Mouse (Mus musculus) c-Kit-negative CD71-positive TER-119-positive erythroid progenitor cells, embryonic 14.5 days (primary cell): Measurements from ENCODE around the gene Tbcd.
A peak's percentile ranks its signal among the peaks of the same experiment; 100 is the strongest.

Experiments used
- DNase-seq: peaks from one replicate; pipeline ENCODE4 v3.0.0-alpha.2; 2013; ENCODE audit warnings: low read depth, low spot score

Gene Tbcd

DNA sequence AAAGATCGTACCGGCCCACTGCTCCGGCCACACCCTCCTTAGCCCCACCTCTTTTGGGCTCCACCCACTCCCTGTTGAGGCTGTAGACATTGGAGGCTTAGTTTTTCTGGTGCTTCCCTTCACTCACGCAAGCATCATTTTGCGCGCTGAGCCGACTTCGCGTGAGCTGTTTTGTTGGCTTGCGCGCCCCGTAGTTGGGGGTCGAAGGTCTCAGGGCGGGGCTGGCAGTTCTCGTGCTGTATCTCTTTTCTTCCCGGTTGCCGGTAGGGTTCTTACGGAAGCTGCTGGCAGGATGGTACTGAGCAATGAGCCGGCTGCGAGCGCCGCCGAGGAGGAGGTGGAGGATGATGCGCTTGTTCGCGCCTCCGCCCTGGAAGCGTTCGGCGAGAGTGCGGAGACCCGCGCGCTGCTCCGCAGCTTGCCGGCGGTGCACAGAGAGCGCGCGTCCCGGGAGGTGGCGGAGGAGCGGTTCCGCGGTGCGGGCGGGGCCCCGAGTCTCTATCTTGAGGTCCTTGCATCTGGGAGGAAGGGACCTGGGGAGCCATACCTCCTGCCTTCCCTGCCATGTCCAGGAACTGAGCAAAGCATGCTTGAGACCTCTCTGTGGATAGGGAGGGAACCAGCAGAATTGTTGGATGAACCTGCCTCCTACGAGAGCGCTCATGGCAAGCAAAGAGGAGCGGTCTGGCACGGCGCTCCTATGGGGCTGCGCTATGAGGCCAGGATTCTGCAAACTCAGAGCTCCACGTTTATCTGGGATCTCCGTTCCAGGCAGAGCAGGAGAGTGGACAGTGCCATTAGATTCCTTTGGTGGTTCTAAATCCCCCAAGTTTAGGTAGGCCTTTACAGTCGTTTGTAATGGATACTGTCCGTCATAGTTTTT is at the start of gene Tbcd:
Tbcd (plus strand) TSS at position 197 of the 883 bp plus-strand sequence.
- peak; percentile 84 for DNase-seq

DNA sequence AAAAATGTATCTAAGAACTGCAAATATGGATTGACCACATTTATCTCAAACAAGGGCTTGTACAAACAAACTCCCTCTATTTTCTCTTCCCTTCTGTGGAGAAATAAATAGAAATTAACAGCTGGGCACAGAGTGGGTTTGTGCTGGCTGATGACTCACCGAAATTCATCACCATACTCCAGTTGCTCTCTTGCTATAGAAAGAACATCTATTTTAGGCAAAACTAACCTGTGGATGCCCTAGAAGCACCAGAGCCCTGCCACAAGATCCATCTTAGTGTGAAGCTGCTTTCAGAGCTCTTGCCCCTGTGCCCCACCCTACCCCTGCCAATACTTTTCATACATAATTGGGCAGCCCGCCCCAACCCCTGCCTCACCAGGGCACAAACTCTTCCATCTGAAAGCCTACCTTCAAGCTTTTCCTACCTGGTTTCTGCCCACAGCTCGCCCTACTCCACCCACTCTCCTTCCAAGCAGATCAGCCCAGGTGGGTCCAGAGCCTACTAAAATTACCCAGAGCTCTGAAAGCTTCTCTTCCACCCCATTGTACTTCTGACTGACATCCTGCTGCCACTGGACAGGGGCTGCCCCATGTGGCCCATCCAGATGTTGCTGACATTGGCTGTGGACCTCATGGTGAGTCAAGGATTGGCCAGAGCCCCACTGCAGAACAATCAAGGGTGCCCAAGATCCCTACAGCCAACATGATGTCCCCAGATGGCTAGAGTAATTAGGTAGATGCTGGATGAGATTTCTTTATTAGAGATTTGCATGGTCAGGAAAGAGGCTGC is 44.2 kb upstream of the Tbcd start:
- no peak for DNase-seq

DNA sequence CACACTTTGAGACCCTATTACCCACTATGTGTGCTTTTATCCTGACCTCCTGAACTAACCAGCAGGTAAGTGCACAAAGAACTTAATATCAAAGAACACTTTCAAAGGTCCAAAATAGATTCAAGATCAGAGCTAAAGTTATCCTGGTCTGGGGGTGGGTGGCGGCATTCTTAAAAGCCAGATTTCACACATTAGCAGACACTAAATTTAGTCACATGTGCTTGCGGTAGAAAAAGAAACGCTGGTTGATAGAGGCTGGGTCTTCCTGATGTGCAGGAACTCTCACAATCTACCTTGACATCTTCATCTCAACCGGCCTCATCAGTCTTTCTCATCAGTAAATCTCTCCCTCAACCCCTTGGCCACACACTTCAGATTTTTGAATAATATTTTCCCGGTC is 37.0 kb upstream of the Tbcd start:
- DNase-seq: no peak

DNA sequence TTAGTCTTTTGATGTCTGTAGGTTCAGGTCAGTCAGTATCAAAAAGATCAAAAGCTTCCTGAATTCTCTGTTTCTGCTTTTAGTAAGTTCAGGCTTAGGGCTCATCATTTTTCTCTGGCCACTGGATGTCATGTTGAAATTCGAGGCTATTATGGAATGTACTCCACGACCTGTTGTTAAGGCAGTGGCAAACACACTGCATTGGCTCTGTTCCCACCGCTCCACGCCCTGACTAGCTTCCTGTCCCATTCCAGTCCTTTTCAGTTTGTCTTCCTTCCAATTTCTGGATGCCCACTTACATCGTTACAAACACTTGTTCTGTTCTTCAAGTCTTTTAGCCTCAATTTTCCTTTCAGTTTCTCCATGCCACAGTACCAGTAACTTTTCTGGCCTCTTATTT is 36.4 kb upstream of the Tbcd start:
- DNase-seq: no peak

DNA sequence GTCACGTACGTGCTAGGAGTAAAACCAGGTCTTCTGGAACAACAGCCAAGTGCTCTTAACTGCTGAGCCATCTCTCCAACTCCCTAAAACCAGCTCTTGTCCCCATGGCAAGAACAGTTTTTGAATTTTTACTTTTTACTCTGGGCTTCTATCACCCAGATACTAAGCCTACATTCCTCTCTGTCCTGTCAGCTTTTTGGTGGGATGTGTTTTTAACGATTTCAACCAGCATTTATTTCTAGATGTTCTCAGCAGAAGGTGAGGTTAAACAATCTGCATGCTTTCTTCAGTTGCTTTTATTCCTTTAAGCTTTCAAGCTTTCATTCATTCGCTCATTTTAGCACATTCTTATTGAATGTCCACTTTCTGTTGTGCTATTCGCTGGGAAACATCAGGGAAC is 33.8 kb upstream of the Tbcd start:
- DNase-seq: no peak

DNA sequence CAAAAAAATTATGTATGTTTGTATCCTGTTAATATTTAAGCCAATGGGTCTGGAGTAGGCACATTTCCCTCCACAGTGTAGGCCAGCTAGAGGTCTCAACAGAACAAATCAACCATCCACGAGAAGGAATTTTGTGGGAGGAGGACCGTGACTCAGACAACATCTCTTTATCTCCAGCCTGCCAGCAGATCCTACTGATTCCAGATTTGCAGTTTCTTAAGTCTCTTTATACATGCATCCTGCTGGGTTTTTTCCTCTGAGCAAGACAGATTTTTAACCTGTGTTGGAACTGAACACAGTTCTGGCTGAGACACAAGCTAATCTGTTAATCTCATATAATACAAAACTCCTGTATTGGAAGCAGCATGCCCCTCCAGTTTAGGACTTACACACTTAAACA is 32.8 kb upstream of the Tbcd start:
- DNase-seq: no peak

DNA sequence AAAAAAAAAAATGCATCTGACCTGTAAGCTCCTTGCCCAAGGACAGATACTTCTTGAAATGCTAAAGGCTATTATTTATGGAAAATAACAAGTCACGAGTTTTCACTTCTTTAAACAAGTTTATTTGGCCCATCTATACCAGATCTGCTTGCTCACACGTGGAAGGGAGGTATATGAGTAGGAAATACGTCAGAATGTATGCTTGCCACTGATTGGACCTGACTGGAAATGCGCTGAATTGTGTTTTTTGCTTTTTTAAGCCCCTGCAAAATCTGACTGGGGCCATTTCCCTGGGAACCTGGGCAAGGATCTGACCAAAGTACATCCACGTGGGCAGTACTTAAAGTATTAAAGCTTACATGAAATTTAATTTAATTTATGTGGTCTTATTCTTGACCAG is 31.4 kb upstream of the Tbcd start:
- no peak for DNase-seq

DNA sequence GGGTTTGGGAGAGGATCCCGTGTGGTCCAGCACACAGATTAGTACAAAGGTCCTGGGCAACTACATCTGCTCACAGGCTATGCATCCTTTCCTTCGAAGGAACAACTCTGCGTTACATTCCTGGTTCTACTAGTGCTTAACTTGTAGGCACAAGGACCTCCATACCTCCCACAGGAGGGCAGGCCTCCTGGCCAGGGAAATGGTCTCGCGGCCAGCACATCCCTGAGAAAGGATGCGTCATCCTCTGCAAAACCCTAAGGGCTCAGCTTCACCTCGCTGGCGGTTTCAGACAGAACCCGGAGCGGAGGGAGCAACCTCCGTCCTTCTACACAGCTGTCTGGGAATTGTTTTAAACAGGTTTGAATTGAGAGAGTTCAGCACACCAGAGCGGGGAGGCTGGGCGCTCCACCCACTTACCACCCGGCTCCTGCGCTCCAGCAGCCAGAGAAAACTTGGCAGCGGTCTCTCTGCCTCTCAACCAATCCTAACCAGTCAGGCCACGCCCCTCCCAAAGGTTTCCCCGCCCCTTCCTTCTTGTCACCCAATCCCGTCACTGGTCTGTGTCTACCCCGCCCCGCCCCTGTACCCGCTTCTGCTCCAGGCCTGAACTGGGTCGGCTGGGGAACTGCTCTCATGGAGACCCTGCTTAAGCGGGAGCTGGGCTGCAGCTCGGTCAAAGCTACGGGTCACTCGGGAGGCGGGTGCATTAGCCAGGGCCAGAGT is 30.8 kb upstream of the Tbcd start, which contains the start of gene Fn3krp:
Fn3krp (plus strand) TSS at position 572 of the 723 bp plus-strand sequence.
- DNase-seq: peak; percentile 99

DNA sequence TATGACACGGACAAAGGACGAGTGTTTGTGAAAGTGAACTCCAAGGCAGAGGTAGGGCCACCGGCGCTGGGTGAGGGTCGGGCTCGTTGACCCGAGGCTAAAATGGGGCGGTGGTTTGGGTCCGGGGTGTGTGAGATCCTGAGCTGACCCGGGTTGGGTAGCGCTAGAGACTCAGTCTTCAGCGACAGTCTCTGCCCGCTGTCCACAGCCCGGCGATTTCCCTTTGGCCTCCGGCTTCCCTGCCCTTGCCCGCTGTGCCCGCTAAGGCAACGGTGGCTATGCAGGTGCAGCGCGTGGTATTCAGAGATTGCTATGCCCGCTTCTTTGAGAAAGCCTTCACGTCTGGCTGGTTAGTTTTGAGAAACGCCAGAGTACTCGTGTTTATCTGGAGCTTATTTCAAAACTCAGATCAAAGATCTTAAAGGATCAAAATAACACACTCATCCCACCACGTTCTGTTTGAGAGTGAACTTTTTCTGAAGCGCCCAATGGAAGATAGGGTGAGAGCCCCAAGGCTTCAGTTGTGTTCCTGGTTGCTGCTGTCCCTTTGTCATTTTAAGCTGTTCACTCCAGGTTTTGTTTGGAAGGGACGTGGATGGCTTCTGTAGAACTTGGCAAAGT is 30.1 kb upstream of the Tbcd start:
- DNase-seq: no peak

DNA sequence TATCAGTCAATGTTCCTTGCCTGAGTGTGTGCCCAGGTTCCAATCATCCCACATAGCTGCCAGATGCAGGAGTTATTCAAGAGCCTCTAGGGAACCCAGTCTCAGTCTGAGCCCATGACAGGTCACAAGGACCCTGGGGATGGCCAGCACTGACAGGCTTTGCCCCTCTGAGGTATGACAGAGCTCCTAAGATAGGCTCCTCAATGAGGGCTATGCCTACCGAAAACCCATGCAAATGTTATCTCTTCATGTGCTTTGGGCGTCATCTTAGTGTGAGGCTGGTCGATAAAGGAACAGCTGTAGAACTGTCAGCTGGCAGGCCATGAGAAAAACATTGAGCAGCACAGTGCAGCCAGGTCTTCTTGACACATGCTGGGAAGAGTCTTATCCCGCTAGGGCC is 18.4 kb upstream of the Tbcd start:
- DNase-seq: peak; percentile 79

DNA sequence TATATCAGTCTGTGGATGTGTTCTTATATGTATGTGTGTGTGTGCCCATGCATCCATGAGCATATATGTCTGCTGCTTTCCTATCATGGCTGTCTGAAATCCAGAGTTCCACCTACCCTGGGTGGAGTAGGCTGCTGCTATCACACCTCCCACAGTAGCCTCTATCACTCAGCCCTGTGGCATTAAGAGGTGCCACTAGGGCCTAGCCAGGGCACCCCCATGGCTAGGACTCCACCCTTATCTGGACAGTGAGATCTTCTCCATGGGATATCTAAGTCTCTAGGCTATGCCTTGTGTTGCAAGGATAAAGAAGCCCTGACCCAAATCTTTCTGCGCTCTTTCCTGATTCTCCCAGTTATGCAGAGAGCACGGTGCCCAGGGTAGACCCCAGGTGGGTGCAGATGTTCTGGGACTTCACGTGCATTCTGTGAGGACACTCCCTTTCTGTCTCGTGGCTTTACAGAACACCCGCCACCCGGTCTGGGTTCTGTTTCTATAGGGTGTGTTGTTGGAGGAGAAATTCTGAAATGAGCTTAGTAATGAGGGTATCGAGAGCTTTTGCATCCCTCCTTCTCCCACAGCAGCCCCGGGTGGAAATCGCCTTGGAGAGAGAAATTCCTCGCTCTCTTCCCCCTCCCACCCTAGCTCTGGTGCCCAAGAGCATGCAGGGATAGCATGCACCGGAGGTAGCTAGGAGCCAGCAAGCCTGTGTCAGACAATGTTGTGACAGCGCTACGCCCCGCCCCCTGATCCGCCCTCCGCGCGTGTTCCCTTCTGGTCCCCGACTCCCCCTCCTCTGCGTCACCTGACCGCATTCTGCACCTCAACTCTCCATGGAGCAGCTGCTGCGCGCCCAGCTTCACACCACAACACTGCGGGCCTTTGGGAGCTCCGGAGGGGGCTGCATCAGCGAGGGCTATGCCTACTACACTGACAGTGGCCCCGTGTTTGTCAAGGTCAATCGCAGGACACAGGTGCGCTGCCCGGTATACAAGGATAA is 17.3 kb upstream of the Tbcd start, which contains the start of gene Fn3k:
Fn3k (plus strand) TSS at position 758 of the 1,000 bp plus-strand sequence.
- peak; percentile 75 for DNase-seq

DNA sequence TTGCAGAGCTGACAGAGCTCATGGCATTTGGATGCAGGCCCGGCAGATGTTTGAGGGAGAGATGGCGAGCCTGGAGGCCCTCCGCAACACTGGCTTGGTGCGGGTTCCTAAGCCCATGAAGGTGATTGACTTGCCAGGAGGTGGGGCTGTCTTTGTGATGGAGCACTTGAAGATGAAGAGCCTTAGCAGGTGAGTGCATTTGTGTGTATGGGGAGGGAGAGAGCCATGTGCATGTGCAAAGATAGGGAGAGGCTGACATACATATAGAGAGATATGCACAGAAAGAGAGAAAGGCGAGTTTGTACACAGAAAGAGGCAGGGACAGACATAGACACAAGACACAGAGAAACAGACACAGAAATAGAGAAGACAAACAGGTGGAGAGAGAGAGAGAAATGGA is 14.5 kb upstream of the Tbcd start:
- DNase-seq: no peak

DNA sequence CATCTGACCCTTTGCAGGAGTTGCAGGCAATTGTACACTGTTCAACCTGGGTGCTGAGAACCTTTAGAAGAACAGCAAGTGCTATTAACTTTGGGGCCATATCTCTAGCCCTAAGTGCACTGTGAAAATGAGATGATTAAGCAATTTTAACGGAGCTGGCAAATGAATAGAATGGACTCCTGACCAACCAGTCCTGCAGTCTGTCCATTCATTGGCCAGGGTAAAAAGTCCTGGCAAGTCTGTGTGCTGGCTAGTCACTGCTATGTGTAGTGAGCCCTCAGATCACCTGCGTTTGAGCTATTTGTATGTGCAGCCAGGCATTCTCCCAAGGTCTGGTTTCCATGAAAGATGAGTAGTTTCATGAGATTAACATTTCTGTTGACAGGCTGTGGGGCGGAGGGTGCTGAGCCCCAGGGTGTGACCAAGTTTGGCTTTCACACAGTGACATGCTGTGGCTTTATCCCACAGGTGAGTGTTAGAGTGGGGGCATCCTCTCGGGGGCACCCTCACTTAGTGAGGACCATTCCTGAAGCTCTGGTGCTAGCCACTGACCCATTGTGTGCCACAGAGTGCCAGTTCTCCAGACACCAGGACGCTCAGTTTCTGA is 12.0 kb upstream of the Tbcd start:
- no peak for DNase-seq

DNA sequence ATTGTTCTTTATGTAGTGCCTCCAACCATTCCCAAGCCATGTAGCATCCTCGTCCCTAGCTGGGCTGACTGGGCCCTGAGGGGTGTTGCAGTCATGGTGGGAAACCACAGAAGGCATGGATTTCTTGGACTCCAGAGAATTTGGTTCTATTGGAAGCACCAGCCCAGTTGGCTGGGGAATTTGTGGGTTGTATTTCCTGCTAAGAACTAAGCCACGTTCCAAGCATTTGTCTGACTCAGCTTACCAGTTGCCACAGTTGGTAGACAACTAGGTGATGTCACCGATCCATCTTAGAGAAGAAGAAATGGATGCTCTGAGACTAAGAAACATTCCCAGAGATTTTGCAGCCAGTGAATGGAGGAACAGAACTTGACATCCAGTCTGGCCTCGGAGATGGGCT is 10.1 kb upstream of the Tbcd start:
- no peak for DNase-seq

DNA sequence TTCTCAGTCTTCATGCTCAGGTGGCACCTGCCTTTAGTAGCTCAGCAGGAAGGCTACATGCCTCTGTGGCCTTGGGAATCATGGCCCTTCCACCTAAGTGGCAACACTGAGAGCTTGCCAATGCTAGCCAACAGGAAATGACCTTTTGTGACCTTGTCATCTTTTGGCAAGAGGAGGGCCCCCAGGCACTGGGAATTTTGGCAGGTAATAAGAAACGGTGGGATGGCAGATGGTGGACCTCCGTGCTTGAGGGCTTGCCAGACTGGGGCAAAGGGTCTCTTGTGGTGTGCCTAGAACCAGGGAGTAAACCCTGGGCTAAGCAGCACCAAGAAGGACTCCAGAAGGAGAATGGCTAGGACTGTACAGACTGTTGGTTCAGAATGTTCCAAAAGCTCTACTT is 9.7 kb upstream of the Tbcd start:
- DNase-seq: no peak

DNA sequence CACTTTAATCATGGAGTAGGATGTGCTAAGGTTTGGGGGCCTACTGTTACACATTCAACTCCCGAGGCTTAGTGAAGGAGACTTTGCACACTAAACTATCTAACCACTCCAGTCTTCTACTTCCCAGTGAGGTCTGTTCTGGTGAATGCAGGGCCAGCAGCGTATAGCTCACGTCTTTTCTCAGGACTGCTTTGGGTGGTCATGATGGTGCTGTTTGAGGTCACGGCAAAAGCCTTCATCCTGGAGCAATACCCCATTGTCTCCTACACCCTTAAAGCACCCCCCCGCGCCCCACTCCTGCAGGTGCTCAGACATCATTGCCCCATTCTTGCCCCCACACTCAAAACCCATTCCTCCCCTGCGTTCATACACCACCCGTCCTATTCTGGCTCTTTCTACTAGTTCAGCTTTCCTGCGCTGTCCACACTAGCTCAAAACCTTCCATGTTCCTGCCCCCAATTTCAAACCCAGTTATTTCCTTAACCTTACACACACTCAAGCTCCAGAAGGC is 478 bp upstream of the Tbcd start:
- no peak for DNase-seq

DNA sequence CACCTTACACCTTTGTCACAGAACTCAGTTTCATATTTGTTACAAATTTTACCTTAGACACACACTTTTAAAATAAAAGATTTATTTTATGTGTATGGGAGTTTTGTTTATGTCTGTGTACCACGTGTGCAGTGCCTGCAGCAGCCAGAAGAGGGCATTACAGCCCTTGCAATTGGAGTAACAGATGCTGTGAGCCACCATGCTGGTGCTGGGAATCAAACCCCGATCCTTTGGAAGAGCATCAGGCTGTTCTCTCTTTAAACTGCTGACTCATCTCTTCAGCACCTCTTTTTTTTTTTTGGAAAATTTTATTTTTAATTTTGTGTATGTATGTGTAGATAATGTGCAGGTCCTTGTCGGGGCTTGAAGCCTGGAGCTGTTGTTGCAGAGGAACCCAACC is 6.1 kb downstream of the Tbcd start:
- DNase-seq: no peak

DNA sequence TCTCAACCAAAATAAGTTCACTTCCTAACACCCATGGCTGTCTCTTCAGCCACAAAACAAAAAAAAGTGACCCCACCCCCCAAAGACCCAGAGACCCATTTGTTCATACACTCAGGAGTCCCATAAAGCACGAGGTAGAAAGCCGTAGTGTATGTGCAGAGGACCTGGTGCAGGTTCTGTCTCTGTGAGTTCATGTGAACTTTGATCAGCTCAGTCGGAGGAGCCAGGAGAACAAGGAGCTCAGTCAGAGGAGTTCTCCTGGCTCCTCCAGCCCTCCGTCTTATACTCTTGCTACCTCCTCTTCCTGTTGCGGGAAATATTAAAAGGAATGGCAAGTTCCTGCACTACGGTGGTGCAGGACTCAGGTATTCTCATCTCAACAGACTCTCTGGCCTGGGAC is 15.7 kb downstream of the Tbcd start:
- no peak for DNase-seq

DNA sequence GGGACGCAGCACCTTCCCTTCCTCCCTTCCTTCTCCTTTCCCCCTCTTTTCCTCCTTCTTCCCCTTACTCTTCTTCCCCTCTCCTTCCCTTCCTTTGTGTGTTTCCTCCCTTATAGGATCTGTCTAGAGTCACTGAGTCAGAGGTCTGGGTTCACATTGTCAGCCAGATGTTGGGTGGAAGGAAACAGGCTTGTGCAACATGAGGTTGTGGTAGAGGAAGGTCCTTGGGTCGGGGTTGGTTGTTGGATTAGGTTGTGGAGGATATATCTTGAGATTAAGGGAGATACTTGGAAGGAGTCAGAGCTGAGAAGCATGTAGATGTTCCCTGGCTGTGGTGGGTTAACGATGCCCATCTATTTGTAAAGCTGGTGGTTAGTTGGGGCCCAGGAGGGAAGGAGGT is 23.1 kb downstream of the Tbcd start:
- DNase-seq: no peak
